Mouse (Mus musculus) MEL (cell line): Measurements from ENCODE around the gene Ffar1. TPM values are rescaled to one million over a fixed set of nuclear protein-coding genes. Genes with fewer than 3 reads are reported as not detected.

Experiments
- DNase-seq: peaks from one replicate; pipeline ENCODE4 v3.0.0; 2011; ENCODE audit warnings: low read depth, low spot score
- H3K27ac ChIP-seq: 2 replicates; pipeline ENCODE4 v1.5.1; 2012; ENCODE audit warnings: low read depth, mild to moderate bottlenecking, control low read depth, low read length, moderate library complexity; ENCODE audit not compliant: control insufficient read depth
- H3K27me3 ChIP-seq, 2 experiments: fragments of 150-350 bp in 1 of 2; sonication (generic) in 1 of 2; 2 replicates each; pipeline ENCODE4 v1.6.1; 2012; ENCODE audit warnings: low read length in 2 of 2, mild to moderate bottlenecking in 2 of 2, improper control_type of control experiment in 1 of 2, moderate library complexity in 1 of 2; ENCODE audit not compliant: insufficient read depth in 2 of 2, control insufficient read depth in 1 of 2
- H3K36me3 ChIP-seq, 2 experiments: 2 replicates each; pipeline ENCODE4 v1.6.1; 2012 to 2014; ENCODE audit warnings: low read length in 2 of 2, improper control_type of control experiment in 1 of 2, inconsistent platforms in 1 of 2, mild to moderate bottlenecking in 1 of 2; ENCODE audit not compliant: insufficient read depth in 2 of 2, control insufficient read depth in 1 of 2
- H3K4me1 ChIP-seq, 2 experiments: fragments of 150-350 bp in 1 of 2; sonication (generic) in 1 of 2; 2 replicates each; pipeline ENCODE4 v1.6.1; 2012; ENCODE audit warnings: low read length in 2 of 2, improper control_type of control experiment in 1 of 2, mild to moderate bottlenecking in 1 of 2; ENCODE audit not compliant: insufficient read depth in 2 of 2, control insufficient read depth in 1 of 2
- H3K4me3 ChIP-seq, 2 experiments: fragments of 150-350 bp in 1 of 2; sonication (generic) in 1 of 2; 2 replicates each; pipeline ENCODE4 v1.5.1; 2012; ENCODE audit warnings: low read depth in 2 of 2, low read length in 2 of 2, mild to moderate bottlenecking in 2 of 2, moderate library complexity in 2 of 2, control low read depth in 1 of 2, improper control_type of control experiment in 1 of 2; ENCODE audit not compliant: control insufficient read depth in 1 of 2, insufficient read depth in 1 of 2
- H3K79me2 ChIP-seq: 2 replicates; pipeline ENCODE4 v1.6.1; 2012; ENCODE audit warnings: mild to moderate bottlenecking, low read length, moderate library complexity; ENCODE audit not compliant: control insufficient read depth, poor library complexity, insufficient read depth
- H3K9ac ChIP-seq: 2 replicates; pipeline ENCODE4 v1.6.1; 2012; ENCODE audit warnings: low read depth, mild to moderate bottlenecking, control low read depth, low read length, moderate library complexity; ENCODE audit not compliant: control insufficient read depth, poor library complexity, severe bottlenecking
- H3K9me3 ChIP-seq: fragments of 150-350 bp; sonication (generic); replicated peaks from 2 replicates; pipeline ENCODE4 v1.6.1; 2012; ENCODE audit warnings: mild to moderate bottlenecking, low read length, improper control_type of control experiment, moderate library complexity; ENCODE audit not compliant: insufficient read depth
- BHLHE40 ChIP-seq: IDR thresholded peaks from 2 replicates; pipeline ENCODE4 v1.6.1; 2012; ENCODE audit warnings: low read depth, mild to moderate bottlenecking, inconsistent platforms, low read length, improper control_type of control experiment, borderline replicate concordance
- CHD2 ChIP-seq: IDR thresholded peaks from 2 replicates; pipeline ENCODE4 v1.6.1; 2011; ENCODE audit warnings: low read length, improper control_type of control experiment
- CTCF ChIP-seq, 3 experiments: IDR thresholded peaks in 2 of 3; conservative IDR thresholded peaks in 1 of 3; 2 replicates each; pipeline ENCODE4 v1.5.1; 2011 to 2012; ENCODE audit warnings: low read length in 3 of 3, low read depth in 2 of 3, mild to moderate bottlenecking in 2 of 3, improper control_type of control experiment in 1 of 3, inconsistent platforms in 1 of 3, mixed read lengths in 1 of 3, moderate library complexity in 1 of 3; ENCODE audit not compliant: control insufficient read depth in 1 of 3, insufficient read depth in 1 of 3, poor library complexity in 1 of 3, severe bottlenecking in 1 of 3
- ELF1 ChIP-seq: IDR thresholded peaks from 2 replicates; pipeline ENCODE4 v1.6.1; 2014; ENCODE audit warnings: low read depth, mild to moderate bottlenecking, inconsistent platforms, low read length, improper control_type of control experiment, moderate library complexity
- EP300 ChIP-seq, 2 experiments: IDR thresholded peaks; 2 replicates each; pipeline ENCODE4 v1.6.1; 2011; ENCODE audit warnings: improper control_type of control experiment in 2 of 2, low read length in 2 of 2, low read depth in 1 of 2, mild to moderate bottlenecking in 1 of 2
- ETS1 ChIP-seq: IDR thresholded peaks from 2 replicates; pipeline ENCODE4 v1.6.1; 2012; ENCODE audit warnings: low read depth, mild to moderate bottlenecking, inconsistent platforms, low read length, improper control_type of control experiment, moderate library complexity
- GATA1 ChIP-seq: IDR thresholded peaks from 2 replicates; pipeline ENCODE4 v1.6.1; 2011; ENCODE audit warnings: low read depth, low read length, improper control_type of control experiment
- JUND ChIP-seq: IDR thresholded peaks from 2 replicates; pipeline ENCODE4 v1.6.1; 2011; ENCODE audit warnings: low read depth, mild to moderate bottlenecking, improper control_type of control experiment, low read length
- KAT2A ChIP-seq: conservative IDR thresholded peaks from 2 replicates; pipeline ENCODE4 v1.6.1; 2012; ENCODE audit warnings: low read depth, low read length, improper control_type of control experiment, inconsistent platforms
- MAFK ChIP-seq: IDR thresholded peaks from 2 replicates; pipeline ENCODE4 v1.6.1; 2011; ENCODE audit warnings: low read depth, mild to moderate bottlenecking, low read length, improper control_type of control experiment, borderline replicate concordance
- MAX ChIP-seq: IDR thresholded peaks from 2 replicates; pipeline ENCODE4 v1.6.1; 2011; ENCODE audit warnings: low read length, improper control_type of control experiment
- MAZ ChIP-seq: IDR thresholded peaks from 2 replicates; pipeline ENCODE4 v1.6.1; 2012; ENCODE audit warnings: low read depth, mild to moderate bottlenecking, inconsistent platforms, low read length, improper control_type of control experiment
- MEF2A ChIP-seq: IDR thresholded peaks from 2 replicates; pipeline ENCODE4 v1.6.1; 2014; ENCODE audit warnings: low read depth, mild to moderate bottlenecking, inconsistent platforms, low read length, improper control_type of control experiment; ENCODE audit not compliant: poor library complexity, insufficient replicate concordance, severe bottlenecking; ENCODE audit errors: extremely low read depth
- MYB ChIP-seq: IDR thresholded peaks from 2 replicates; pipeline ENCODE4 v1.6.1; 2011; ENCODE audit warnings: mild to moderate bottlenecking, low read depth, low read length, improper control_type of control experiment
- MYC ChIP-seq: IDR thresholded peaks from 2 replicates; pipeline ENCODE4 v1.6.1; 2011; ENCODE audit warnings: low read depth, mild to moderate bottlenecking, low read length, improper control_type of control experiment, moderate library complexity
- NELFE ChIP-seq: IDR thresholded peaks from 2 replicates; pipeline ENCODE4 v1.6.1; 2011; ENCODE audit warnings: low read depth, low read length, improper control_type of control experiment
- POLR2AphosphoS5 ChIP-seq: IDR thresholded peaks from 2 replicates; pipeline ENCODE4 v1.6.1; 2012; ENCODE audit warnings: low read depth, borderline replicate concordance, mild to moderate bottlenecking, inconsistent platforms, low read length, moderate library complexity, mixed read lengths
- RAD21 ChIP-seq: IDR thresholded peaks from 2 replicates; pipeline ENCODE4 v1.6.1; 2011; ENCODE audit warnings: mild to moderate bottlenecking, low read depth, low read length, improper control_type of control experiment
- SIN3A ChIP-seq: IDR thresholded peaks from 2 replicates; pipeline ENCODE4 v1.6.1; 2012; ENCODE audit warnings: low read length, improper control_type of control experiment, inconsistent platforms
- SMC3 ChIP-seq: IDR thresholded peaks from 2 replicates; pipeline ENCODE4 v1.6.1; 2011; ENCODE audit warnings: low read depth, low read length, improper control_type of control experiment
- TAL1 ChIP-seq: IDR thresholded peaks from 2 replicates; pipeline ENCODE4 v1.6.1; 2012; ENCODE audit warnings: mild to moderate bottlenecking, inconsistent platforms, low read length, moderate library complexity, mixed read lengths
- TBP ChIP-seq: IDR thresholded peaks from 2 replicates; pipeline ENCODE4 v1.8.0; 2011; ENCODE audit warnings: low read depth, low read length, improper control_type of control experiment
- TCF12 ChIP-seq: IDR thresholded peaks from 2 replicates; pipeline ENCODE4 v1.6.1; 2014; ENCODE audit warnings: low read depth, mild to moderate bottlenecking, inconsistent platforms, low read length, improper control_type of control experiment, moderate library complexity
- USF1 ChIP-seq: IDR thresholded peaks from 2 replicates; pipeline ENCODE4 v1.6.1; 2014; ENCODE audit warnings: low read depth, mild to moderate bottlenecking, inconsistent platforms, low read length, improper control_type of control experiment, moderate library complexity
- ZC3H11A ChIP-seq: IDR thresholded peaks from 2 replicates; pipeline ENCODE4 v1.6.1; 2012; ENCODE audit warnings: low read depth, mild to moderate bottlenecking, inconsistent platforms, low read length, improper control_type of control experiment
- ZKSCAN1 ChIP-seq: IDR thresholded peaks from 2 replicates; pipeline ENCODE4 v1.6.1; 2012; ENCODE audit warnings: low read depth, mild to moderate bottlenecking, inconsistent platforms, low read length, improper control_type of control experiment, moderate library complexity
- ZMIZ1 ChIP-seq: IDR thresholded peaks from 2 replicates; pipeline ENCODE4 v1.6.1; 2012; ENCODE audit warnings: low read depth, mild to moderate bottlenecking, inconsistent platforms, low read length, improper control_type of control experiment, moderate library complexity
- ZNF384 ChIP-seq: IDR thresholded peaks from 2 replicates; pipeline ENCODE4 v1.6.1; 2012; ENCODE audit warnings: low read depth, mild to moderate bottlenecking, inconsistent platforms, low read length, improper control_type of control experiment
- polyA plus RNA-seq, 2 experiments: library from polyadenylated mRNA; stranded (reverse) in 1 of 2; unstranded in 1 of 2; fragments of >175 nt in 1 of 2; fragments of >200 nt in 1 of 2; gene quantifications; 2 replicates each; pipeline versions ENCODE4 v1.2.1 to v1.2.4; 2012; ENCODE audit warnings: low replicate concordance in 2 of 2, low read depth in 1 of 2; ENCODE audit not compliant: insufficient read length in 2 of 2, insufficient read depth in 1 of 2, missing spikeins in 1 of 2
- total RNA-seq: library from RNA; depleted of rRNA; stranded (reverse); fragments of 300-350 nt; gene quantifications from 2 replicates; pipeline ENCODE4 v1.2.3, GENCODE M21; 2012

Ffar1 gene
- total and polyA plus RNA-seq, 3 experiments: not detected

DNA sequence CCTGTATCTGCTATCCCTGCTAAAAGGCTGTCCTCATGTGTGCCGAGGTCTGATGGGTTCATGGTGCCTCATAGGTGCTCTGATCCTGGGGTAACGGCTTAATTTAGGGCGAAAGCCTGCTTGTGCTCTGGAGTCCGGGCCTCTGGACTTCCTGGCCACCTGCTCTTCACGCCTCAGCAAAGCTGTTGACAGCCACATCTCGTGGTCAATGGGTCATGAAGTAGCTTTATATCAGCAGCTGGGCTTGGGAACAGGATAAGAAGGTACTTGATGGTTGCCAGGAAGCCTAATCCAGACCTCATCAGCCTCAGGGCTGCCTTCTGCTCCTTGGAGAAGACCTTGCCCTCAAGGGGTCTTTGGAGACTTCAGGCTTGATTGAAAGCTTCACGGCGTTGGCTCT lies 2.0 kb upstream of the Ffar1 start:
- TF ChIP-seq MYC: no peak
- TF ChIP-seq TBP: no peak
- H3K79me2 ChIP-seq: no peaks in the 10 kb centered on the region
- DNase-seq: no peak
- peaks cover 0 to 2% of the 10 kb centered on the region in 2 experiments; a peak in 2 of 4 replicates for H3K27me3 ChIP-seq
- H3K9ac ChIP-seq: no peak overlapping the region
- H3K27ac ChIP-seq: no peak overlapping the region
- H3K4me1 ChIP-seq: peaks cover 0 to 5% of the 10 kb centered on the region in 2 experiments; a peak in 2 of 4 replicates
- no peaks in the 10 kb centered on the region for H3K9me3 ChIP-seq
- no peaks in the 10 kb centered on the region for H3K36me3 ChIP-seq
- no peak overlapping the region for H3K4me3 ChIP-seq

DNA sequence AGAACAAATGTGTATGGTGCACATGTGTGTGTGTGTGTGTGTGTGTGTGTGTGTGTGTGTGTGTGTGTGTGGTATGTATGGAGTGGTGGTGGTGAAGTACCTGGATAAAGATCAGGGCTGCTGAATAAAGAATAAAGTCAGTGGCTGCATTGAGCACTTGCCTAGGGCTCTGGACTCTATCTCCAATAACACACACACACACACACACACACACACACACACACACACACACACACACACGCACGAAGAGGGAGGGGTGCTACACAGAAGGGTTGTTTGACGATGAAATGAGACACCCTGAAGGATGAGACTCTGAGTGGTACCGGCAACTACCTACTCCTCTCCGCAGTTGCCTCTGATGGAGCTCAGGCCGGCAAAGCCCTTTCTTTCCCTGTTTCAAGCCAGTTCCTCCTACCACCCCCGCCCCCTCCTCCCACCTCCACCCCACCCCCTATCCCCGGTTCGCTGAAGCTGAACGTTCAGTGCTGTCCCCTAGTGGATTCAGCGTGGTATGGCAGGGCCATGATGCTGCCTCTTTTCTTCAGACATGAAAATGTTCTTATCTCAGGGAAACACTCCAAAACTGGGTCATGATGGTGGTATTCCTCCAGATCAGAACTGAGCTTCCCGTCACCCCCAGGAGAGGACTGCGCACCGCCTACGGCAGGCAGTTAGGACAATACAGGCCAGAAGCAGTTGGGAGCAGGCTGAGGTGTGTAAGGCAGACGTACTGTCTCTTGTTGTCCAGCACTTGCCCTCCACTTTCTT lies 1.5 kb downstream of the Ffar1 start:
- Histone ChIP-seq H3K27ac (no peak overlapping the region), H3K4me1 (peaks cover 0 to 5% of the 10 kb centered on the region in 2 experiments; a peak in 2 of 4 replicates), H3K36me3 (no peaks in the 10 kb centered on the region), H3K4me3 (no peak overlapping the region), H3K79me2 (no peaks in the 10 kb centered on the region), H3K9me3 (no peaks in the 10 kb centered on the region), H3K9ac (no peak overlapping the region), H3K27me3 (peaks cover 4 to 6% of the 10 kb centered on the region in 2 experiments; a peak in 3 of 4 replicates)
- TF ChIP-seq USF1: no peak
- TF ChIP-seq NELFE: no peak
- TF ChIP-seq MAZ: 0 out of 2 replicates have a peak, but pooled peaks have one; percentile 49
- no peak for TF ChIP-seq CHD2
- no peak for TF ChIP-seq MAX
- no peak for TF ChIP-seq ZMIZ1
- TF ChIP-seq ZC3H11A: peak; percentile 44; the same call in 1 of the 2 replicates
- TF ChIP-seq ELF1: no peak
- no peak for TF ChIP-seq JUND
- TF ChIP-seq TCF12: no peak
- TF ChIP-seq CTCF (IDR thresholded peaks at IDR 0.05 in 2 of 3, conservative IDR thresholded peaks at IDR 0.05 in 1 of 3; ENCODE audit: control insufficient read depth in 1 of 3, insufficient read depth in 1 of 3, low read depth in 2 of 3, low read length in 3 of 3, poor library complexity in 1 of 3, severe bottlenecking in 1 of 3): peak; percentile 75 to 90 (median 89)
- no peak for TF ChIP-seq ZNF384
- TF ChIP-seq POLR2AphosphoS5: no peak
- TF ChIP-seq KAT2A: no peak
- TF ChIP-seq MYB: no peak
- no peak; the same call in 1 of the 2 replicates for TF ChIP-seq BHLHE40
- TF ChIP-seq ZKSCAN1: no peak
- TF ChIP-seq ETS1: no peak
- TF ChIP-seq EP300 (IDR thresholded peaks at IDR 0.05; ENCODE audit: low read depth in 1 of 2, low read length in 2 of 2): peak in 1 of 2 experiments; percentile 38; a peak in 1 of 4 replicates
- peak; percentile 33 for TF ChIP-seq TAL1
- peak; percentile 46 for TF ChIP-seq RAD21
- no peak for TF ChIP-seq MEF2A
- peak; percentile 56; the same call in 1 of the 2 replicates for TF ChIP-seq GATA1
- no peak for TF ChIP-seq SIN3A
- peak; percentile 77 for TF ChIP-seq SMC3
- no peak for TF ChIP-seq MYC
- TF ChIP-seq MAFK: no peak
- DNase-seq: peak; percentile 77
